Mouse (Mus musculus) heart, embryonic 11.5 days (tissue): ENCODE measurements around the gene Mtx2. TPM values are rescaled to one million over a fixed set of nuclear protein-coding genes. Genes with fewer than 3 reads are reported as not detected.

Experiments
- ATAC-seq: fragments of 200-750 bp; cut with Nextera tagmentation; replicated peaks from 2 replicates; pipeline ENCODE4 v1.8.0; 2017; ENCODE audit warnings: moderate library complexity; ENCODE audit not compliant: insufficient number of reproducible peaks, low FRiP score, low TSS enrichment
- H3K27ac ChIP-seq: fragments of 300-500 bp; sonication (generic); 2 replicates; pipeline ENCODE4 v1.5.1; 2014; ENCODE audit warnings: mild to moderate bottlenecking, low read depth, low read length
- H3K27me3 ChIP-seq: fragments of 300-500 bp; sonication (generic); 2 replicates; pipeline ENCODE4 v1.6.1; 2014; ENCODE audit warnings: mild to moderate bottlenecking, low read length, mixed read lengths; ENCODE audit not compliant: control insufficient read depth, insufficient read depth
- H3K36me3 ChIP-seq: fragments of 300-500 bp; sonication (generic); 2 replicates; pipeline ENCODE4 v1.6.1; 2014; ENCODE audit warnings: mild to moderate bottlenecking, low read length, moderate library complexity, mixed read lengths; ENCODE audit not compliant: control insufficient read depth, insufficient read depth
- H3K4me1 ChIP-seq: fragments of 300-500 bp; sonication (generic); 2 replicates; pipeline ENCODE4 v1.6.1; 2014; ENCODE audit warnings: low read length; ENCODE audit not compliant: control insufficient read depth, insufficient read depth
- H3K4me2 ChIP-seq: fragments of 300-500 bp; sonication (generic); 2 replicates; pipeline ENCODE4 v1.6.1; 2014; ENCODE audit warnings: mild to moderate bottlenecking, moderate library complexity
- H3K4me3 ChIP-seq: fragments of 300-500 bp; sonication (generic); 2 replicates; pipeline ENCODE4 v1.5.1; 2014; ENCODE audit warnings: low read depth, low read length
- H3K9ac ChIP-seq: fragments of 300-500 bp; sonication (generic); 2 replicates; pipeline ENCODE4 v1.6.1; 2014; ENCODE audit warnings: mild to moderate bottlenecking, low read depth, low read length, moderate library complexity
- H3K9me3 ChIP-seq: fragments of 300-500 bp; sonication (generic); replicated peaks from 2 replicates; pipeline ENCODE4 v1.6.1; 2016; ENCODE audit warnings: low read length; ENCODE audit not compliant: control insufficient read depth
- WGBS: fragments of 180-500 bp; shearing (Covaris S2); extraction: QIAGEN DNeasy Blood & Tissue Kit; methylation state at CpG from one replicate; pipeline ENCODE4 v1.1.7; 2014; ENCODE audit not compliant: insufficient replicate concordance; 5-methylcytosine and 5-hydroxymethylcytosine counted together
- polyA plus RNA-seq: library from polyadenylated mRNA; unstranded; fragments of >200 nt; fragmentation: Nextera tagmentation; extraction: Ambion mirVana; gene quantifications from 2 replicates; pipeline ENCODE4 v1.2.1, GENCODE M21; 2014

Mtx2 gene
- 164 and 166 TPM in 2 replicates for polyA plus RNA-seq

GRCm38 (mm10) chr2:74825730-74826430 is at the start of gene Mtx2:
Mtx2 (plus strand) TSS chr2:74825803.
- H3K36me3 ChIP-seq = no peaks in the 10 kb centered on the region
- H3K9ac ChIP-seq = peak within 1 kb of the TSS; percentile 99
- under 1% methylated on average over 74 of the region's 74 CpGs for WGBS
- peak; percentile 84 for ATAC-seq
- no peaks in the 10 kb centered on the region for H3K9me3 ChIP-seq
- peak within 1 kb of the TSS; percentile 98 for H3K4me3 ChIP-seq
- H3K27me3 ChIP-seq = no peaks in the 10 kb centered on the region
- peak within 1 kb of the TSS; percentile 97 for H3K27ac ChIP-seq
- H3K4me1 ChIP-seq = no peaks in the 10 kb centered on the region
- peak within 1 kb of the TSS; percentile 66 for H3K4me2 ChIP-seq

DNA sequence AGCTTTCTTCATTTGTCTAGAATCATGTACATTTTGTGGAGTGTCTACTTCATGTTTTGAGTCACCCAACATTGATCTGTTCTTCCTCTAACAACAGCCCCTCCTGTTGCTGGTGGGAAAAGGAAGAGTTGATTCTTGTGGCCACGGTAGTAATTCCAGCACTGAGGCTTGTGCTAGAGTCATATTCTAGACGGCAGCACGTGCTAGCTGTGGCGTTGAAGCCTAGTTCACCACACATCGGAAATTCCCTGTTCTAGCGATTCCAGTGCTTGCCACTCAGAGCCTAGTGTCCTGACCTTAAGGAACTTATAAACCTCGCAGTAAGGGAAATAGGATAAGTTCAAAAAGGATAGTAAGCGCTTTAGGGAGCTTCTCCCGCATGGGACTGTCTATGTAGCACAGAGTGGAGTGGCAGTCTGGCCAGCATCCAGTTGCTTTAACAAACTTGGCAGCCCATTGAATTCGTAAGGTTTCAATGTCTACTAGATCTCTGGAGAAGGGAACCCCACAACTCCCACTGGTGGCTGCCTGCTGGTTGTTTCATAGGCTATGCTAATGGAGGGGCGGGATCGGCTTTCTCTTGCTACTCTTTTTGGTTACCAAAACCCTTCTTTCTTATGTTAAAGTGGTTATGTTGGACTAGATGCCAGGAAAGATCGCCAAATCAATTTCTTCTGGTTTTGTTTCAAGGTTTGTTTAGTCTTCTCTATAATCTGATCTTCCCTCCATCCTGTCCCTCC is 47.9 kb upstream of the Mtx2 start:
- no peaks in the 10 kb centered on the region for H3K4me1 ChIP-seq
- H3K36me3 ChIP-seq = no peaks in the 10 kb centered on the region
- H3K4me3 ChIP-seq = no peak overlapping the region
- no peak overlapping the region for H3K4me2 ChIP-seq
- no peaks in the 10 kb centered on the region for H3K27me3 ChIP-seq
- H3K9me3 ChIP-seq = no peaks in the 10 kb centered on the region
- no peak for ATAC-seq
- H3K9ac ChIP-seq = no peak overlapping the region
- 70% methylated on average over 13 of the region's 13 CpGs for WGBS
- no peak overlapping the region for H3K27ac ChIP-seq

DNA sequence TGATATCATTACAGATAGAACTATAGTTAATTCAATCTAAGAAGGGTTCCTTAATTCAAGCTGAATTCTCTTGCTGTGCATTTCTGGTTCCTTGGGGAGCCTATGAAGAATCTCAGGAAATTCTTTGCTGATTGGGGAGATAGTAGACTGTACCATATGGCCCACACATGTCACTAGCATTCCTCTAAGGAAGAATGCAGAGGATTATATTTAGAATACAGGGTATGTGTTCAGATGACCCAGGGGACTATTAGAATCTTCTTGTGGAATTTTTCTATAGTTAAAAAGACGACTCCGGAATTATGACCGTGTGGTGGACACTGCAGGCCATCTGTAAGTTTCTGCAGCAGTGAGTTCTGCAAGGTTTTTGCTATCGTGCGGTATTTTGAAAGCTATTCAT is 44.2 kb upstream of the Mtx2 start:
- no peak overlapping the region for H3K27ac ChIP-seq
- H3K4me1 ChIP-seq = no peaks in the 10 kb centered on the region
- 72% methylated on average over 5 of the region's 5 CpGs for WGBS
- H3K36me3 ChIP-seq = no peaks in the 10 kb centered on the region
- H3K27me3 ChIP-seq = no peaks in the 10 kb centered on the region
- H3K9ac ChIP-seq = no peak overlapping the region
- no peak for ATAC-seq
- H3K4me2 ChIP-seq = no peak overlapping the region
- no peak overlapping the region for H3K4me3 ChIP-seq
- H3K9me3 ChIP-seq = no peaks in the 10 kb centered on the region

GRCm38 (mm10) chr2:74795531-74795930 is 30.1 kb upstream of the Mtx2 start:
- ATAC-seq = no peak
- WGBS = 44% methylated on average over 7 of the region's 7 CpGs
- Histone ChIP-seq H3K4me1 (no peaks in the 10 kb centered on the region), H3K27ac (no peak overlapping the region), H3K36me3 (no peaks in the 10 kb centered on the region), H3K4me3 (no peak overlapping the region), H3K27me3 (no peaks in the 10 kb centered on the region), H3K9ac (no peak overlapping the region), H3K4me2 (no peak overlapping the region), H3K9me3 (no peaks in the 10 kb centered on the region)

- no peak for ATAC-seq
- Histone ChIP-seq H3K4me3 (no peak overlapping the region), H3K4me2 (no peak overlapping the region), H3K9me3 (no peaks in the 10 kb centered on the region), H3K4me1 (no peaks in the 10 kb centered on the region), H3K27ac (no peak overlapping the region), H3K9ac (no peak overlapping the region), H3K27me3 (peaks cover 5% of the 10 kb centered on the region; the same call in 1 of the 2 replicates), H3K36me3 (no peaks in the 10 kb centered on the region)
- WGBS = 71% methylated on average over 5 of the region's 5 CpGs
These were observed 17.2 kb upstream of the Mtx2 start for GRCm38 (mm10) chr2:74808431-74808830.

DNA sequence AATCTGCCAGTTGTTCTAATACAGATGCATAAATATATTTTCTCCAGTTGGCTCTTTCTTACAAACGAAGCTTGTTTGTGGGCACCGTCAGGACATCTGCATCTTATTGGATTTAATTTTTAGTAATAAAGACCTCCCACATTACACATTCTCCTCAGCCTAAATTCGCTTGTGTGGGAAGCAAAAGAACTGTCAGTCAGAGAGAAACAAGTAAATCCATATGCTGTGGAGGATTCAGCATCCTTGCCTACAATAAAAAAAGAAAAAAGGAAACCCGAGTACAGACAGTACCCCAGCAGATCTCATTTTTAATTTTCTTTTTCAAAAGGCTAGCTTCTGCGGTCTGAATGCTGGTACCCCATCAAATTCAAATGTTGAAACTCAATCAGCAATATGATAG is 2.9 kb upstream of the Mtx2 start:
- no peak for ATAC-seq

DNA sequence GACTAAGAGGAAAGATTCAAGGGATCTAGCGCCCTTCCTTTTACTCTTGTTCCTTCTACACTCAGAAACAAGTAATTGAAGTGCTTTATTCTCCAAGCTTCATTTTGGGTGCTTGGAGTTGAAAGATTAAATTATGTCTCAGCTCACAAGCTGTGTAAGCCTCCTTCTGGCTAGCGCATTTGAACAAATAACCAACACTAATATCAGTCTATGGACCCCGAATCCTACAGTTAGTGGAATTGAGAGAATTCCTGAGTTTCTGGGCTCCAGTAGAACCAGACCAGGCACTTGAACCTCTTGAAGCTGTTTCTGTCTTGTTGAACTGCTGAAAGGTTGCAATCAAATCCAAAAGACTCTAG is 253 bp upstream of the Mtx2 start:
- Histone ChIP-seq H3K27ac (peak overlapping the region; percentile 97), H3K4me1 (no peaks in the 10 kb centered on the region), H3K36me3 (no peaks in the 10 kb centered on the region), H3K27me3 (no peaks in the 10 kb centered on the region), H3K4me2 (peak overlapping the region; percentile 66), H3K9ac (peak overlapping the region; percentile 99), H3K4me3 (peak overlapping the region; percentile 98), H3K9me3 (no peaks in the 10 kb centered on the region)
- WGBS = 67% methylated on average over 3 of the region's 3 CpGs
- ATAC-seq = no peak

More for the DNA sequence above, 2.9 kb upstream of the Mtx2 start:
- Histone ChIP-seq H3K4me2 (no peak overlapping the region), H3K4me1 (no peaks in the 10 kb centered on the region), H3K9me3 (no peaks in the 10 kb centered on the region), H3K27me3 (no peaks in the 10 kb centered on the region; the same call in 1 of the 2 replicates), H3K4me3 (no peak overlapping the region), H3K36me3 (no peaks in the 10 kb centered on the region), H3K9ac (no peak overlapping the region), H3K27ac (no peak overlapping the region)
- 76% methylated on average over 5 of the region's 5 CpGs for WGBS

DNA sequence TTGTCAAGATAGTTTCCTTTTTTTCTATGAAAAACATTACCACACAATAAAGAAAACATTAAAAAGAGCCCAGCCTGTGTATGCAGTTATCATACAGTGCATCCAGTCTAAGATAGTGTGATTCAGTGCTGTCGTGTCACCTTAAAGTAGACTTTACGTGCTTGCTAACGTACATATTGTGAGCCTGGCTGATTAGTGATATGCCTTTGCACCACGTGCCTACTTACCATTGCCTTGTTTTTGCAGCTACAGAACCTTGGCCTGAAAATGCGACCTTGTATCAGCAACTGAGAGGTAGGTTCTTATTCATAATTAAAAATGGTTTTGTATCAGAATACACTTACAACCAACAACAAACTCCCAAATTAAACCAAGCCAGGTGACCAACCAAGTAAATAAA is 21.4 kb downstream of the Mtx2 start:
- Histone ChIP-seq H3K27ac (no peak overlapping the region), H3K4me3 (no peak overlapping the region), H3K4me2 (no peak overlapping the region), H3K36me3 (no peaks in the 10 kb centered on the region), H3K9me3 (no peaks in the 10 kb centered on the region), H3K27me3 (no peaks in the 10 kb centered on the region), H3K9ac (no peak overlapping the region), H3K4me1 (no peaks in the 10 kb centered on the region)
- 78% methylated on average over 5 of the region's 5 CpGs for WGBS
- ATAC-seq = no peak
